Mouse (Mus musculus) MEL-GATA-1-ER (cell line): ENCODE measurements around the gene Olfr155.

Experiments
- DNase-seq: peaks from one replicate; pipeline ENCODE4 v3.0.0-alpha.2; 2012; ENCODE audit warnings: low read depth; ENCODE audit errors: extremely low read depth

Gene Olfr155

GRCm38 (mm10) chr4:43851265-43851664, at the start of gene Olfr155:
Olfr155 (plus strand) TSS chr4:43851565.
- DNase-seq, result no peak

- no peak for DNase-seq
Observed at GRCm38 (mm10) chr4:43822896-43823550, 28.3 kb upstream of the Olfr155 start.

GRCm38 (mm10) chr4:43823845-43824337, 27.5 kb upstream of the Olfr155 start, which contains the start of gene Olfr156:
Olfr156 (minus strand) TSS chr4:43823895.
- DNase-seq, result no peak

GRCm38 (mm10) chr4:43828806-43829205, 22.6 kb upstream of the Olfr155 start:
- DNase-seq, result no peak

- peak; percentile 9 for DNase-seq
Observed at GRCm38 (mm10) chr4:43832031-43832430, 19.3 kb upstream of the Olfr155 start.

- DNase-seq, result no peak
Observed at GRCm38 (mm10) chr4:43833752-43834151, 17.6 kb upstream of the Olfr155 start.

GRCm38 (mm10) chr4:43834749-43835148, 16.6 kb upstream of the Olfr155 start:
- no peak for DNase-seq

- DNase-seq, result no peak
Observed at GRCm38 (mm10) chr4:43838326-43838725, 13.0 kb upstream of the Olfr155 start.

GRCm38 (mm10) chr4:43840101-43840500, 11.3 kb upstream of the Olfr155 start, which contains the start of gene Olfr157:
Olfr157 (minus strand) TSS chr4:43840201.
- no peak for DNase-seq

GRCm38 (mm10) chr4:43854101-43854500, 2.7 kb downstream of the Olfr155 start:
- no peak for DNase-seq

GRCm38 (mm10) chr4:43859886-43860285, 8.5 kb downstream of the Olfr155 start:
- DNase-seq, result no peak

- DNase-seq, result peak; percentile 36
Observed at GRCm38 (mm10) chr4:43860744-43861519, 9.6 kb downstream of the Olfr155 start.

- DNase-seq, result no peak
Observed at GRCm38 (mm10) chr4:43863298-43863697, 11.9 kb downstream of the Olfr155 start.

GRCm38 (mm10) chr4:43869821-43870220, 18.5 kb downstream of the Olfr155 start:
- DNase-seq, result no peak

- DNase-seq, result no peak
Observed at GRCm38 (mm10) chr4:43874501-43874900, 23.1 kb downstream of the Olfr155 start.

- peak; percentile 11 for DNase-seq
Observed at GRCm38 (mm10) chr4:43875160-43875918, 24.0 kb downstream of the Olfr155 start, which contains the start of gene Reck. Reck (plus strand) TSS chr4:43875530.

GRCm38 (mm10) chr4:43875919-43876411, 24.6 kb downstream of the Olfr155 start:
- DNase-seq, result no peak

- DNase-seq, result no peak
Observed at GRCm38 (mm10) chr4:43877230-43877629, 25.9 kb downstream of the Olfr155 start.

GRCm38 (mm10) chr4:43878121-43878776, 26.9 kb downstream of the Olfr155 start:
- no peak for DNase-seq

- DNase-seq, result no peak
Observed at GRCm38 (mm10) chr4:43879566-43879965, 28.2 kb downstream of the Olfr155 start.

- DNase-seq, result no peak
Observed at GRCm38 (mm10) chr4:43884196-43884595, 32.8 kb downstream of the Olfr155 start.
